Mouse (Mus musculus) liver, adult 2 months (tissue): ENCODE measurements around the gene Ak6. TPM values are rescaled to one million over a fixed set of nuclear protein-coding genes. Genes with fewer than 3 reads are reported as not detected.
A peak's percentile ranks its signal among the peaks of the same experiment; 100 is the strongest.

ENCODE experiments used
- DNase-seq: peaks from one replicate; pipeline ENCODE4 v3.0.0-alpha.2; 2011; ENCODE audit warnings: low read depth, low spot score; ENCODE audit errors: extremely low read depth
- H3K27ac ChIP-seq: fragments of 200-500 bp; replicated peaks from 2 replicates; pipeline ENCODE4 v1.5.1; 2012; ENCODE audit warnings: low read depth, mild to moderate bottlenecking, control low read depth, inconsistent platforms, low read length; ENCODE audit not compliant: insufficient read depth
- H3K27me3 ChIP-seq: fragments of 200-500 bp; 2 replicates; pipeline ENCODE4 v1.6.1; 2012; ENCODE audit warnings: mild to moderate bottlenecking, moderate library complexity, low read length, inconsistent platforms; ENCODE audit not compliant: control insufficient read depth, insufficient read depth
- H3K36me3 ChIP-seq: fragments of 200-500 bp; 2 replicates; pipeline ENCODE4 v1.6.1; 2012; ENCODE audit warnings: low read length, inconsistent platforms; ENCODE audit not compliant: control insufficient read depth, insufficient read depth
- H3K4me1 ChIP-seq: fragments of 200-500 bp; 2 replicates; pipeline ENCODE4 v1.6.1; 2011; ENCODE audit warnings: low read length; ENCODE audit not compliant: control insufficient read depth, insufficient read depth
- H3K4me3 ChIP-seq: fragments of 200-500 bp; 2 replicates; pipeline ENCODE4 v1.5.1; 2011; ENCODE audit warnings: low read depth, mild to moderate bottlenecking, control low read depth, low read length, moderate library complexity; ENCODE audit not compliant: insufficient read depth
- H3K79me2 ChIP-seq: fragments of 200-500 bp; 2 replicates; pipeline ENCODE4 v1.6.1; 2012; ENCODE audit warnings: inconsistent platforms, mild to moderate bottlenecking, low read length, moderate library complexity; ENCODE audit not compliant: control insufficient read depth, insufficient read depth
- H3K9ac ChIP-seq: fragments of 200-500 bp; 2 replicates; pipeline ENCODE4 v1.6.1; 2012; ENCODE audit warnings: low read depth, mild to moderate bottlenecking, control low read depth, inconsistent platforms, low read length
- CTCF ChIP-seq: fragments of 200-500 bp; IDR thresholded peaks from 2 replicates; pipeline ENCODE4 v1.5.1; 2011; ENCODE audit warnings: low read depth, low read length, control low read depth
- POLR2A ChIP-seq: fragments of 200-500 bp; IDR thresholded peaks from 2 replicates; pipeline ENCODE4 v1.6.1; 2011; ENCODE audit warnings: low read length, control low read depth; ENCODE audit not compliant: insufficient read depth; ENCODE audit errors: extremely low read depth
- WGBS: fragments of 180-500 bp; shearing (Covaris S2); methylation state at CpG from one replicate; pipeline ENCODE4 v1.1.7; 2018; 5-methylcytosine and 5-hydroxymethylcytosine counted together
- polyA plus RNA-seq: library from polyadenylated mRNA; depleted of rRNA; stranded (reverse); fragments of >200 nt; gene quantifications from 2 replicates; pipeline ENCODE4 v1.2.3, GENCODE M21; 2012
- total RNA-seq: library from RNA; depleted of rRNA; stranded (reverse); fragments of >200 nt; gene quantifications from 2 replicates; pipeline ENCODE4 v1.2.3, GENCODE M21; 2014

Gene Ak6
- total and polyA plus RNA-seq, 2 experiments, result 20.3 to 52.1 TPM

DNA sequence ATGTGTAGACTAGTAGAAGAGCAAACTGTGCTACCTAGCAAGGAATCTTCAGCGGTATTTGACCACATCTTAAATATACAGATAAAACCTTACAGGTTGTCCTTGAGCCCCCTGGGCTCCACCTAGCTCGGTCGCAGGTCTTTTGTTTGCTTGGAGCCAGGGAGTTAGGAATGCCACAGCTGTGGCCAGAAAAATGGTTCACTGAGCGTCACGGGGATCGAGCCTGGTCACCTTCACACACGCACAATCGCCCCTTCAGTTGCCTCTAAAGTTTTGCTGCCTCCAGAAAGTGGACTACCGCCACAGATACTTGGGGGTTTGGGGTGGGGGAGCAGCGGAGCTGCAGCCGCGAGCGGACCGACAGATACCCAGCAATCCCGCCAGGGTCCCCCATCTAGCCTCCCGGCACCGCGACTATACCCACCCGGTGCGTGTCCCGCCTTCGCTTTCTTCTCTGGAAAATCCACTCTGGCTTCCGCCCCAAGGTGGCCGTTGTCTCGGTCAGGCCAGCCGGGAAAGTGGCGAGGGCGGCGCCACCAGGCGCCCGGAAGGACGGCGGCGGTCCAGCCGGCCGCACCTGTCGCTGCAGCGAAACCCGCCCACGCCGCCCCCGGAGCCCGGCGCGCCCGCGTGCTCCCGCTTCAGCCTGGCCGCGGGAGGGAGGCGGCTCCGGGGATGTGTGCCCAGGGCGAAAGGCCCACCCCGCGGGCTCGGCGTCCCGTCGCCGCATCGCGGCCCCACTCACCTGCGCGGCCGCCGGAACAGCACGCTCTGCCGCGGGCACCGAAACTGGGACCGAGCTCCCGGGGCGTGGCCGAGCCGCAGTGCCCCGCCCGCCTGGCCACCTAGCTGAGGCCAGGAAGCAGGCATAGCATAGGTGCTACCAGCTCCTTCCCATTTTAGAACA, 34.3 kb upstream of the Ak6 start, which contains the start of gene Marveld2:
Marveld2 (minus strand) TSS at position 791 of the 907 bp plus-strand sequence.
- H3K79me2 ChIP-seq, result peaks cover 19% of the 10 kb centered on the region; the same call in 1 of the 2 replicates
- peak within 1 kb of the TSS; percentile 76 for H3K4me3 ChIP-seq
- no peaks in the 10 kb centered on the region for H3K4me1 ChIP-seq
- H3K27me3 ChIP-seq, result no peaks in the 10 kb centered on the region
- peak within 1 kb of the TSS; percentile 76 for H3K9ac ChIP-seq
- no peak for TF ChIP-seq POLR2A
- peak; percentile 43 for TF ChIP-seq CTCF
- WGBS, result 12% methylated on average over 69 of the region's 77 CpGs
- peak; percentile 40 for DNase-seq
- peaks cover 17% of the 10 kb centered on the region; the same call in 1 of the 2 replicates for H3K36me3 ChIP-seq
- peak within 1 kb of the TSS; percentile 74 for H3K27ac ChIP-seq

DNA sequence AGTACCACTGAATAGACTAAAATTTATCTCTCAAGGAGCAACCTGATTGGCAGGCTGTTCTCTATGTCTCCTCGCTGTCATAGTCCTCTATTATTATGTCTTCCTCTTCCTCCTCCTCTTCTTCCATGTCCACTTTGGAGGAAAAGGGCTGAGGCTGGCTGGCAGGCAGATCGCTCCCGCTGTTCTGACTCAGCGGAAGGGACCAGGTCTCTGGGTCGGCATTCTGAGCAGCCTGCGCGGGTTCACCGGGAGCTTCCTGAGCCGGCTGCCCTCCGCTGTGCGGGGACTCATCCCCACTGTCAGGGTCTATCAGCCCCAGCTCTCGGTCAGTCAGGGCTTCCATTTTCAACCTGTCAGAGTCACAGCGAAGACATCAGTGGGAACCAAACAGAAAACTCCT, 33.2 kb upstream of the Ak6 start:
- no peak for DNase-seq
- Histone ChIP-seq H3K79me2 (peaks cover 13% of the 10 kb centered on the region; the same call in 1 of the 2 replicates), H3K4me3 (no peak overlapping the region), H3K36me3 (peaks cover 21% of the 10 kb centered on the region), H3K9ac (no peak overlapping the region), H3K27ac (no peak overlapping the region), H3K4me1 (no peaks in the 10 kb centered on the region), H3K27me3 (no peaks in the 10 kb centered on the region)
- TF ChIP-seq CTCF (no peak), POLR2A (no peak)
- 90% methylated on average over 13 of the region's 13 CpGs for WGBS

DNA sequence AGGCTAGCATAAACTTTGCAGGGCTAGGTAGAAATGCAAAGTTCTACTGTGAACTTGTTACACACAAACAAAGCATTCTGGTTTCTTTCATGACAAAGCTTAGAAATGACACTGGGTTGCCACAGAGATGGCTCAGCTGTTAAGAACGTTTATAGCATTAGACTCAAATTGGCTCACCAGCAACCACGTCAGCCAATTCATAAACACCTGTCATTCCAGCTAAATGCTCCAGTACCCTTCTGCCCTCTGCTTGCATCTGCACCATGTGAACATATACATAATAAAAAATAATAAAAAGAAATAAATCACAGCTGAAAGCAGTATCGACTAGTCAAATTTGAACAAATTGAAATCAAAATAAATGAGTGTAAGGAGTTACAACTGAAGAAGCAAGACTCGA, 28.5 kb upstream of the Ak6 start:
- Histone ChIP-seq H3K27me3 (no peaks in the 10 kb centered on the region), H3K4me1 (no peaks in the 10 kb centered on the region), H3K4me3 (no peak overlapping the region), H3K27ac (no peak overlapping the region), H3K79me2 (no peaks in the 10 kb centered on the region), H3K9ac (no peak overlapping the region), H3K36me3 (peaks cover 38% of the 10 kb centered on the region)
- DNase-seq, result no peak
- WGBS, result 90% methylated on average over 4 of the region's 4 CpGs
- TF ChIP-seq POLR2A (no peak), CTCF (no peak)

DNA sequence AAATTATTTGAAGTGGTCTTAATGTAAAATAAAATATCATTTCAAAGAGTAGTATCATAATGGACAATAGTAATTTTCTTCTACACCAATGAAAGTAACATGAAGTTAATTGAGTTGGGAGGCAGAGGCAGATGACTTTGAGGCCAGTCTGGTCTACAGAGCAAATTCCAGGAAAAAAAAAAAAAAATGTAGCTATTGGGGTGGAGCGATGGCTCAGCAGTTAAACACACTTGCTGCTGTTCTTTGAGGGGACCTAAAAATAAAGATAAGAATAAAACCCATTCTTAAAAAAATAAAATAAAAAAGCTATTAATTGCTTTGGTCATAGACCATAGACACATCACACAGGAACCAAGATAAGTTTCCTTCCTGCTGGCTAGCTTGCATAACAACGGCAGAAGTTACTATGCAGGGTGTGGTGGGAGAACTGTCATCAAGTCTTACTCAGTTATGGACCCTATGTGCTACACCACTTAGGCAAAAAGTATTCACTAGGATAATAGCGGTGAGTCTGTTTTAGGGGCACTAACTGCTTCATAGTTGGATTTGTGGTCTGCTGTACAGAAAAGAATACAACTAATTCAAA, 16.6 kb upstream of the Ak6 start:
- Histone ChIP-seq H3K4me3 (no peak overlapping the region), H3K79me2 (no peaks in the 10 kb centered on the region), H3K27ac (no peak overlapping the region), H3K27me3 (no peaks in the 10 kb centered on the region), H3K4me1 (no peaks in the 10 kb centered on the region), H3K9ac (no peak overlapping the region), H3K36me3 (peaks cover 46% of the 10 kb centered on the region)
- TF ChIP-seq CTCF (no peak), POLR2A (no peak)
- DNase-seq, result no peak
- WGBS, result 79% methylated on average over 3 of the region's 3 CpGs

DNA sequence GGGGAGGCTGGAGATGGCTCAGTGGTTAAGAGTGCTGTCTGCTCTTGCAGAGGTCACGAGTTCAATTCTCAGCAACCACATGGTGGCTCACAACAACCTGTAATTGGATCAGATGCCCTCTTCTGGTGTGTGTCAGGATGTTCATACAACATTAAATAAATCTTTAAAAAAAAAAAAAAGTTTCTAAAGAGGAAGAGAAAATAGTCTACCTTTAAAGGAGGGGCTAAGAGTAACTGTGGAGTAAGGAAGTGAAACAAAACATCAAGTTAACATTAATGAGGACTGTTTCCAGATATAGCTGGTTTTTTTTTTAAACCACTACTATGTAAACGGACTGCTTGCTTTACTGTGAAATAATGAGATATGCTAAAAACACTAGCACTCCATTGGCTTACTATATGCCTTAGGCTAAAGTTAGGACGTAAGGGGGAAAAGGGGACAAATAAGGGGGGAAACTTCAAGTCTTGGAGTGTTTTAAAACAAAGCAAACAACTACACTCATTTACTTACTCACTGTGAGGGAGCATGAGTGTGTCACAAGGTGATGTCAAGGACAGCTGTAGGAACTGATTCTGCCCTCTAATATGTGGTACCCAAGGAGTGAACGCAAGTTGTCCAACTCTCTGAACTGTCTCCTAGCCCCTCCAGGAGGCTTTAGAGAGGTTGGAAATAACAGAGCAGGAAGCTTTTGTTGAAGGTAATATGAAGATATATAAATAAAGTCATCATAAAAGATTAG, 8.1 kb upstream of the Ak6 start:
- no peak for DNase-seq

More for the DNA sequence above, 8.1 kb upstream of the Ak6 start:
- no peaks in the 10 kb centered on the region for H3K4me1 ChIP-seq
- WGBS, result 90% methylated on average over 4 of the region's 4 CpGs
- H3K9ac ChIP-seq, result no peak overlapping the region
- no peak overlapping the region for H3K4me3 ChIP-seq
- H3K27ac ChIP-seq, result no peak overlapping the region
- H3K79me2 ChIP-seq, result no peaks in the 10 kb centered on the region
- TF ChIP-seq POLR2A (no peak), CTCF (no peak)
- no peaks in the 10 kb centered on the region for H3K27me3 ChIP-seq
- H3K36me3 ChIP-seq, result peaks cover 56% of the 10 kb centered on the region
